Mouse (Mus musculus) stomach, embryonic 15.5 days (tissue): ENCODE results near the gene Plcd1. TPM values are rescaled to one million over a fixed set of nuclear protein-coding genes. Genes with fewer than 3 reads are reported as not detected.

Source experiments
- ATAC-seq: fragments of 200-750 bp; cut with Nextera tagmentation; 2 replicates; pipeline ENCODE4 v1.8.0; 2017; ENCODE audit warnings: low read depth, moderate number of reproducible peaks, moderate TSS enrichment; ENCODE audit not compliant: insufficient read depth, low FRiP score
- H3K27ac ChIP-seq: fragments of 300-500 bp; sonication (generic); 2 replicates; pipeline ENCODE4 v1.5.1; 2015; ENCODE audit warnings: mild to moderate bottlenecking, inconsistent platforms
- H3K27me3 ChIP-seq: fragments of 300-500 bp; sonication (generic); replicated peaks from 2 replicates; pipeline ENCODE4 v1.6.1; 2015; ENCODE audit warnings: inconsistent platforms
- H3K36me3 ChIP-seq: fragments of 300-500 bp; sonication (generic); 2 replicates; pipeline ENCODE4 v1.6.1; 2015; ENCODE audit warnings: inconsistent platforms
- H3K4me1 ChIP-seq: fragments of 300-500 bp; sonication (generic); 2 replicates; pipeline ENCODE4 v1.6.1; 2015; ENCODE audit warnings: inconsistent platforms
- H3K4me2 ChIP-seq: fragments of 300-500 bp; sonication (generic); 2 replicates; pipeline ENCODE4 v1.6.1; 2015; ENCODE audit warnings: mild to moderate bottlenecking, inconsistent platforms
- H3K4me3 ChIP-seq: fragments of 300-500 bp; sonication (generic); replicated peaks from 2 replicates; pipeline ENCODE4 v1.5.1; 2015; ENCODE audit warnings: inconsistent platforms
- H3K9ac ChIP-seq: fragments of 300-500 bp; sonication (generic); 2 replicates; pipeline ENCODE4 v1.6.1; 2015; ENCODE audit warnings: inconsistent platforms
- H3K9me3 ChIP-seq: fragments of 300-500 bp; sonication (generic); 2 replicates; pipeline ENCODE4 v1.6.1; 2016; ENCODE audit warnings: inconsistent platforms
- WGBS: fragments of 180-500 bp; shearing (Covaris S2); methylation state at CpG from one replicate; pipeline ENCODE4 v1.1.7; 2015; 5-methylcytosine and 5-hydroxymethylcytosine counted together
- polyA plus RNA-seq: library from polyadenylated mRNA; unstranded; fragments of >200 nt; fragmentation: Nextera tagmentation; extraction: Ambion mirVana; gene quantifications from 2 replicates; pipeline ENCODE4 v1.2.1, GENCODE M21; 2015

Gene Plcd1
- polyA plus RNA-seq, 1 experiment from 2014 or later, result 50.5 TPM

GRCm38 (mm10) chr9:119040101-119040775, 53.1 kb downstream of the Plcd1 start:
- 0 out of 2 replicates have a peak, but pooled peaks cover 4% of the 10 kb centered on the region for H3K4me1 ChIP-seq
- H3K27me3 ChIP-seq, result no peaks in the 10 kb centered on the region
- no peak overlapping the region for H3K4me3 ChIP-seq
- H3K4me2 ChIP-seq, result no peak overlapping the region
- WGBS, result 92% methylated on average over 15 of the region's 15 CpGs
- no peaks in the 10 kb centered on the region for H3K9me3 ChIP-seq
- no peak for ATAC-seq
- H3K9ac ChIP-seq, result no peak overlapping the region
- H3K36me3 ChIP-seq, result peaks cover 19% of the 10 kb centered on the region
- no peak overlapping the region for H3K27ac ChIP-seq

- WGBS, result 81% methylated on average over 3 of the region's 3 CpGs
- Histone ChIP-seq H3K4me1 (0 out of 2 replicates have a peak, but pooled peaks cover 4% of the 10 kb centered on the region), H3K4me2 (no peak overlapping the region), H3K36me3 (peaks cover 25% of the 10 kb centered on the region), H3K27ac (no peak overlapping the region), H3K27me3 (no peaks in the 10 kb centered on the region), H3K9me3 (no peaks in the 10 kb centered on the region), H3K4me3 (no peak overlapping the region), H3K9ac (no peak overlapping the region)
- no peak for ATAC-seq
Observed at GRCm38 (mm10) chr9:119038574-119038973, 54.7 kb downstream of the Plcd1 start.

GRCm38 (mm10) chr9:119037076-119037730, 56.1 kb downstream of the Plcd1 start:
- Histone ChIP-seq H3K27ac (no peak overlapping the region), H3K4me3 (no peak overlapping the region), H3K27me3 (no peaks in the 10 kb centered on the region)

GRCm38 (mm10) chr9:119035836-119036235, 57.5 kb downstream of the Plcd1 start:
- Histone ChIP-seq H3K4me1 (0 out of 2 replicates have a peak, but pooled peaks cover 4% of the 10 kb centered on the region), H3K27ac (no peak overlapping the region), H3K36me3 (peaks cover 22% of the 10 kb centered on the region; the same call in 1 of the 2 replicates), H3K9me3 (no peaks in the 10 kb centered on the region), H3K9ac (no peak overlapping the region), H3K4me2 (no peak overlapping the region), H3K27me3 (no peaks in the 10 kb centered on the region), H3K4me3 (no peak overlapping the region)
- WGBS, result 66% methylated on average over 7 of the region's 7 CpGs
- ATAC-seq, result no peak

More at GRCm38 (mm10) chr9:119037076-119037730, 56.1 kb downstream of the Plcd1 start:
- peaks cover 28% of the 10 kb centered on the region for H3K36me3 ChIP-seq
- WGBS, result 70% methylated on average over 15 of the region's 15 CpGs
- no peak overlapping the region for H3K4me2 ChIP-seq
- no peak for ATAC-seq
- H3K4me1 ChIP-seq, result 0 out of 2 replicates have a peak, but pooled peaks cover 4% of the 10 kb centered on the region
- H3K9ac ChIP-seq, result no peak overlapping the region
- H3K9me3 ChIP-seq, result no peaks in the 10 kb centered on the region

GRCm38 (mm10) chr9:119034676-119035665, 58.3 kb downstream of the Plcd1 start:
- H3K9me3 ChIP-seq, result no peaks in the 10 kb centered on the region
- H3K27ac ChIP-seq, result no peak overlapping the region
- H3K4me1 ChIP-seq, result 0 out of 2 replicates have a peak, but pooled peaks cover 4% of the 10 kb centered on the region
- H3K9ac ChIP-seq, result no peak overlapping the region
- H3K36me3 ChIP-seq, result peaks cover 16% of the 10 kb centered on the region
- no peak overlapping the region for H3K4me3 ChIP-seq
- no peak overlapping the region for H3K4me2 ChIP-seq
- ATAC-seq, result no peak
- 89% methylated on average over 29 of the region's 29 CpGs for WGBS
- H3K27me3 ChIP-seq, result no peaks in the 10 kb centered on the region

- no peak overlapping the region for H3K27ac ChIP-seq
- no peak overlapping the region for H3K4me2 ChIP-seq
- no peaks in the 10 kb centered on the region for H3K9me3 ChIP-seq
- no peaks in the 10 kb centered on the region for H3K27me3 ChIP-seq
- H3K4me1 ChIP-seq, result 0 out of 2 replicates have a peak, but pooled peaks cover 4% of the 10 kb centered on the region
- H3K4me3 ChIP-seq, result no peak overlapping the region
- whole genome bisulfite sequencing, result 89% methylated on average over 8 of the region's 8 CpGs
- no peak for ATAC-seq
- H3K36me3 ChIP-seq, result peaks cover 16% of the 10 kb centered on the region
- H3K9ac ChIP-seq, result no peak overlapping the region
Observed at GRCm38 (mm10) chr9:119034069-119034468, 59.2 kb downstream of the Plcd1 start.

GRCm38 (mm10) chr9:119033111-119033921, 60.0 kb downstream of the Plcd1 start:
- no peaks in the 10 kb centered on the region for H3K27me3 ChIP-seq
- H3K4me1 ChIP-seq, result 0 out of 2 replicates have a peak, but pooled peaks cover 4% of the 10 kb centered on the region
- ATAC-seq, result no peak
- peaks cover 13% of the 10 kb centered on the region for H3K36me3 ChIP-seq
- H3K4me3 ChIP-seq, result no peak overlapping the region
- H3K9ac ChIP-seq, result no peak overlapping the region
- 79% methylated on average over 19 of the region's 19 CpGs for WGBS
- H3K27ac ChIP-seq, result no peak overlapping the region
- H3K4me2 ChIP-seq, result no peak overlapping the region
- no peaks in the 10 kb centered on the region for H3K9me3 ChIP-seq

GRCm38 (mm10) chr9:119032538-119032937, 60.8 kb downstream of the Plcd1 start:
- no peaks in the 10 kb centered on the region for H3K27me3 ChIP-seq
- 73% methylated on average over 9 of the region's 9 CpGs for WGBS
- H3K9ac ChIP-seq, result no peak overlapping the region
- no peak overlapping the region for H3K4me3 ChIP-seq
- ATAC-seq, result no peak
- H3K4me1 ChIP-seq, result 0 out of 2 replicates have a peak, but pooled peaks cover 4% of the 10 kb centered on the region
- no peaks in the 10 kb centered on the region for H3K9me3 ChIP-seq
- H3K36me3 ChIP-seq, result peaks cover 9% of the 10 kb centered on the region
- no peak overlapping the region for H3K4me2 ChIP-seq
- H3K27ac ChIP-seq, result no peak overlapping the region

GRCm38 (mm10) chr9:119031772-119032171, 61.5 kb downstream of the Plcd1 start:
- no peak for ATAC-seq

GRCm38 (mm10) chr9:119031038-119031437, 62.3 kb downstream of the Plcd1 start:
- no peak overlapping the region for H3K9ac ChIP-seq
- no peak overlapping the region for H3K27ac ChIP-seq
- ATAC-seq, result no peak
- no peak overlapping the region for H3K4me3 ChIP-seq
- 85% methylated on average over 4 of the region's 4 CpGs for WGBS
- H3K36me3 ChIP-seq, result peaks cover 9% of the 10 kb centered on the region
- no peak overlapping the region for H3K4me2 ChIP-seq
- 0 out of 2 replicates have a peak, but pooled peaks cover 4% of the 10 kb centered on the region for H3K4me1 ChIP-seq
- no peaks in the 10 kb centered on the region for H3K27me3 ChIP-seq
- no peaks in the 10 kb centered on the region for H3K9me3 ChIP-seq

More at GRCm38 (mm10) chr9:119031772-119032171, 61.5 kb downstream of the Plcd1 start:
- Histone ChIP-seq H3K27me3 (no peaks in the 10 kb centered on the region), H3K4me2 (no peak overlapping the region), H3K9ac (no peak overlapping the region), H3K9me3 (no peaks in the 10 kb centered on the region), H3K36me3 (peaks cover 9% of the 10 kb centered on the region), H3K4me3 (no peak overlapping the region), H3K4me1 (0 out of 2 replicates have a peak, but pooled peaks cover 4% of the 10 kb centered on the region), H3K27ac (no peak overlapping the region)
- WGBS, result 80% methylated on average over 14 of the region's 14 CpGs

GRCm38 (mm10) chr9:119029568-119029967, 63.7 kb downstream of the Plcd1 start:
- H3K36me3 ChIP-seq, result peaks cover 9% of the 10 kb centered on the region
- no peak overlapping the region for H3K27ac ChIP-seq
- H3K27me3 ChIP-seq, result no peaks in the 10 kb centered on the region
- peak; percentile 54; the same call in 1 of the 2 replicates for ATAC-seq
- H3K9me3 ChIP-seq, result no peaks in the 10 kb centered on the region
- H3K9ac ChIP-seq, result no peak overlapping the region
- H3K4me1 ChIP-seq, result no peaks in the 10 kb centered on the region
- no peak overlapping the region for H3K4me2 ChIP-seq
- WGBS, result 65% methylated on average over 7 of the region's 7 CpGs
- H3K4me3 ChIP-seq, result no peak overlapping the region
